Mouse (Mus musculus) myocyte (in vitro differentiated cells): ENCODE results near the gene Ghrh. TPM values are rescaled to one million over a fixed set of nuclear protein-coding genes. Genes with fewer than 3 reads are reported as not detected.

Experiments
- H3K27me3 ChIP-seq: one replicate; pipeline ENCODE4 v1.6.1; 2011; ENCODE audit not compliant: control insufficient read depth, insufficient read depth, insufficient read length
- H3K36me3 ChIP-seq: one replicate; pipeline ENCODE4 v1.6.1; 2011; ENCODE audit not compliant: control insufficient read depth, insufficient read depth
- H3K4me2 ChIP-seq: one replicate; pipeline ENCODE4 v1.6.1; 2011; ENCODE audit warnings: low read depth, control low read depth
- H3K4me3 ChIP-seq: one replicate; pipeline ENCODE4 v1.5.1; 2011; ENCODE audit warnings: mild to moderate bottlenecking, control low read depth, moderate library complexity
- H3K79me2 ChIP-seq: one replicate; pipeline ENCODE4 v1.6.1; 2011; ENCODE audit not compliant: control insufficient read depth, insufficient read depth
- H3ac ChIP-seq: one replicate; pipeline ENCODE4 v1.6.1; 2011; ENCODE audit not compliant: control insufficient read depth, insufficient read length
- CEBPB ChIP-seq: IDR thresholded peaks from 2 replicates; pipeline ENCODE4 v1.6.1; 2011; ENCODE audit warnings: mild to moderate bottlenecking, moderate library complexity; ENCODE audit not compliant: poor library complexity, insufficient read depth, severe bottlenecking
- E2F4 ChIP-seq: IDR thresholded peaks from one replicate; pipeline ENCODE4 v1.6.1; 2011; ENCODE audit warnings: mild to moderate bottlenecking, control low read depth, moderate library complexity; ENCODE audit not compliant: insufficient read depth
- MAX ChIP-seq: IDR thresholded peaks from one replicate; pipeline ENCODE4 v1.6.1; 2011; ENCODE audit warnings: low read depth, mild to moderate bottlenecking, control low read depth
- MYOD1 ChIP-seq, 3 experiments: IDR thresholded peaks; one replicate each; pipeline ENCODE4 v1.6.1; 2011; ENCODE audit warnings: control low read depth in 2 of 3, low read depth in 2 of 3, mild to moderate bottlenecking in 2 of 3, moderate library complexity in 1 of 3; ENCODE audit not compliant: insufficient read length in 2 of 3, control insufficient read depth in 1 of 3
- MYOG ChIP-seq, 3 experiments: IDR thresholded peaks; one replicate each; pipeline ENCODE4 v1.6.1; 2011; ENCODE audit warnings: control low read depth in 2 of 3, low read depth in 2 of 3, mild to moderate bottlenecking in 2 of 3; ENCODE audit not compliant: insufficient read length in 2 of 3, control insufficient read depth in 1 of 3, insufficient read depth in 1 of 3
- POLR2A ChIP-seq: IDR thresholded peaks from one replicate; pipeline ENCODE4 v1.6.1; 2011; ENCODE audit warnings: low read depth, mild to moderate bottlenecking, control low read depth, moderate library complexity; ENCODE audit not compliant: insufficient read length
- POLR2AphosphoS2 ChIP-seq: IDR thresholded peaks from one replicate; pipeline ENCODE4 v1.6.1; 2011; ENCODE audit warnings: low read depth, control low read depth; ENCODE audit not compliant: insufficient read length
- REST ChIP-seq: IDR thresholded peaks from one replicate; pipeline ENCODE4 v1.6.1; 2011; ENCODE audit warnings: mild to moderate bottlenecking, control low read depth, moderate library complexity; ENCODE audit not compliant: insufficient read depth, insufficient read length
- SRF ChIP-seq: IDR thresholded peaks from one replicate; pipeline ENCODE4 v1.6.1; 2011; ENCODE audit warnings: low read depth; ENCODE audit not compliant: control insufficient read depth, insufficient read length
- TCF12 ChIP-seq: IDR thresholded peaks from one replicate; pipeline ENCODE4 v1.6.1; 2011; ENCODE audit warnings: mild to moderate bottlenecking, control low read depth; ENCODE audit not compliant: poor library complexity, insufficient read depth, severe bottlenecking
- TCF3 ChIP-seq: IDR thresholded peaks from one replicate; pipeline ENCODE4 v1.6.1; 2011; ENCODE audit warnings: low read depth, control low read depth; ENCODE audit not compliant: insufficient read length
- USF1 ChIP-seq: IDR thresholded peaks from one replicate; pipeline ENCODE4 v1.6.1; 2011; ENCODE audit warnings: low read depth, mild to moderate bottlenecking, control low read depth, moderate library complexity
- polyA plus RNA-seq: library from polyadenylated mRNA; unstranded; fragments of >200 nt; fragmentation: generic; extraction: Trizol; gene quantifications from one replicate; pipeline ENCODE4 v1.2.1, GENCODE M21; 2012; ENCODE audit warnings: missing spikeins

Ghrh gene
- polyA plus RNA-seq, 1 experiment, result not detected

- Histone ChIP-seq H3K36me3 (peaks cover 44% of the 10 kb centered on the region), H3K4me3 (no peak overlapping the region), H3K79me2 (no peaks in the 10 kb centered on the region), H3K4me2 (no peak overlapping the region), H3K27me3 (no peaks in the 10 kb centered on the region), H3ac (no peak overlapping the region)
- TF ChIP-seq TCF3, result no peak
Observed at GRCm38 (mm10) chr2:157315486-157315885, 31.8 kb downstream of the Ghrh start.

- H3K4me3 ChIP-seq, result no peak overlapping the region
- H3K36me3 ChIP-seq, result peaks cover 41% of the 10 kb centered on the region
- no peaks in the 10 kb centered on the region for H3K79me2 ChIP-seq
- no peak overlapping the region for H3ac ChIP-seq
- no peak for TF ChIP-seq MYOD1 (IDR thresholded peaks at IDR 0.05; ENCODE audit: control insufficient read depth in 1 of 3, insufficient read length in 2 of 3, low read depth in 2 of 3)
- TF ChIP-seq MAX, result no peak
- TF ChIP-seq CEBPB, result no peak
- no peak for TF ChIP-seq E2F4
- TF ChIP-seq SRF, result no peak
- no peak for TF ChIP-seq USF1
- TF ChIP-seq TCF12, result no peak
- TF ChIP-seq POLR2A, result no peak
- TF ChIP-seq MYOG (IDR thresholded peaks at IDR 0.05; ENCODE audit: control insufficient read depth in 1 of 3, insufficient read depth in 1 of 3, insufficient read length in 2 of 3, low read depth in 2 of 3), result no peak
- TF ChIP-seq TCF3, result no peak
- TF ChIP-seq REST, result no peak
- no peak overlapping the region for H3K4me2 ChIP-seq
- no peaks in the 10 kb centered on the region for H3K27me3 ChIP-seq
Observed at GRCm38 (mm10) chr2:157314310-157314709, 33.0 kb downstream of the Ghrh start.

GRCm38 (mm10) chr2:157313718-157314117 lies 33.6 kb downstream of the Ghrh start:
- H3K79me2 ChIP-seq, result no peaks in the 10 kb centered on the region
- H3K27me3 ChIP-seq, result no peaks in the 10 kb centered on the region
- peaks cover 41% of the 10 kb centered on the region for H3K36me3 ChIP-seq
- no peak overlapping the region for H3ac ChIP-seq
- H3K4me3 ChIP-seq, result no peak overlapping the region
- H3K4me2 ChIP-seq, result no peak overlapping the region
- TF ChIP-seq REST (no peak), POLR2AphosphoS2 (no peak), TCF3 (no peak), MYOG (IDR thresholded peaks at IDR 0.05; ENCODE audit: control insufficient read depth in 1 of 3, insufficient read depth in 1 of 3, insufficient read length in 2 of 3, low read depth in 2 of 3) (no peak), USF1 (no peak), MYOD1 (IDR thresholded peaks at IDR 0.05; ENCODE audit: control insufficient read depth in 1 of 3, insufficient read length in 2 of 3, low read depth in 2 of 3) (no peak), E2F4 (no peak), SRF (no peak), POLR2A (no peak), TCF12 (no peak), CEBPB (no peak), MAX (no peak)

- H3K4me2 ChIP-seq, result no peak overlapping the region
- no peak overlapping the region for H3K4me3 ChIP-seq
- no peak overlapping the region for H3ac ChIP-seq
- H3K27me3 ChIP-seq, result no peaks in the 10 kb centered on the region
- no peak for TF ChIP-seq POLR2A
- TF ChIP-seq REST, result no peak
- no peak for TF ChIP-seq MYOD1 (IDR thresholded peaks at IDR 0.05; ENCODE audit: control insufficient read depth in 1 of 3, insufficient read length in 2 of 3, low read depth in 2 of 3)
- no peak for TF ChIP-seq TCF3
- TF ChIP-seq POLR2AphosphoS2, result no peak
- no peak for TF ChIP-seq CEBPB
- no peak for TF ChIP-seq USF1
- no peak for TF ChIP-seq MYOG (IDR thresholded peaks at IDR 0.05; ENCODE audit: control insufficient read depth in 1 of 3, insufficient read depth in 1 of 3, insufficient read length in 2 of 3, low read depth in 2 of 3)
- no peak for TF ChIP-seq MAX
- TF ChIP-seq SRF, result no peak
- TF ChIP-seq E2F4, result no peak
- TF ChIP-seq TCF12, result no peak
- no peaks in the 10 kb centered on the region for H3K79me2 ChIP-seq
- H3K36me3 ChIP-seq, result peaks cover 60% of the 10 kb centered on the region
Observed at GRCm38 (mm10) chr2:157310963-157311637, 36.2 kb downstream of the Ghrh start.

- Histone ChIP-seq H3K4me2 (no peak overlapping the region), H3K36me3 (peaks cover 60% of the 10 kb centered on the region), H3K79me2 (no peaks in the 10 kb centered on the region), H3K4me3 (no peak overlapping the region), H3K27me3 (no peaks in the 10 kb centered on the region), H3ac (no peak overlapping the region)
- no peak for TF ChIP-seq POLR2AphosphoS2
- TF ChIP-seq E2F4, result no peak
- no peak for TF ChIP-seq TCF3
Observed at GRCm38 (mm10) chr2:157309611-157310010, 37.7 kb downstream of the Ghrh start.
